Mouse (Mus musculus) brain, embryonic 14.5 days (tissue): ENCODE measurements around the gene Cd59a. TPM values are rescaled to one million over a fixed set of nuclear protein-coding genes. Genes with fewer than 3 reads are reported as not detected.
A peak's percentile ranks its signal among the peaks of the same experiment; 100 is the strongest.

ENCODE experiments used
- DNase-seq: peaks from one replicate; pipeline ENCODE4 v3.0.0-alpha.2; 2011; ENCODE audit warnings: low read depth
- CTCF ChIP-seq: fragments of 200-500 bp; IDR thresholded peaks from 2 replicates; pipeline ENCODE4 v1.5.1; 2012; ENCODE audit warnings: inconsistent platforms, mild to moderate bottlenecking, moderate library complexity, borderline replicate concordance; ENCODE audit not compliant: insufficient read depth, insufficient read length; ENCODE audit errors: extremely low read depth
- POLR2A ChIP-seq: fragments of 200-500 bp; IDR thresholded peaks from 2 replicates; pipeline ENCODE4 v1.6.1; 2012; ENCODE audit warnings: mild to moderate bottlenecking, inconsistent platforms, borderline replicate concordance; ENCODE audit not compliant: poor library complexity, insufficient read depth, insufficient read length, severe bottlenecking; ENCODE audit errors: extremely low read depth
- polyA plus RNA-seq: library from polyadenylated mRNA; depleted of rRNA; stranded (reverse); fragments of >200 nt; gene quantifications from 2 replicates; pipeline ENCODE4 v1.2.3, GENCODE M21; 2012

Gene Cd59a
- polyA plus RNA-seq, 1 experiment = 10.4 TPM

GRCm38 (mm10) chr2:104134150-104135056 is 38.8 kb downstream of the Cd59a start:
- peak; percentile 93 for DNase-seq
- TF ChIP-seq CTCF (peak; percentile 88), POLR2A (no peak)

DNA sequence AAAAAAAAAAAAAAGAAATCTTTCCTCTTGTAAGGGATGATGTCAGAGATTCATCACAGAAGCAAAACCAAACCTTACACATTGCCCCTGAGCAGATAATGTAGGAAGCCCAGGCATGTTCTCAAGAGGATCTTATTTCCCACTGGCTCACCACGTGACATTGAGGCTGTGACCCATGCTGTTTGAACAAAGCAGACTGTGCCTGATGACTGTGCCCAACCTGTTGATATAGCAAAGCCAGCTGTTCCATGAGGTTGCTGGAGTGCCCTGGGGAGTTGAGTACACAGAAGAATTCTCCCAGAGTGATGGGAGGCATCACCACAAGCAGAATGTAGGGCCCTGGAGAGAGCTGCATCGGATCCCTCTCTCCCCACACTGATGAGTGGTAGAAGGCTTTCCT is 40.3 kb downstream of the Cd59a start:
- DNase-seq = no peak
- TF ChIP-seq POLR2A = no peak
- no peak for TF ChIP-seq CTCF

- TF ChIP-seq CTCF = no peak
- no peak for TF ChIP-seq POLR2A
- no peak for DNase-seq
Measured at GRCm38 (mm10) chr2:104142140-104142539, 46.5 kb downstream of the Cd59a start.

DNA sequence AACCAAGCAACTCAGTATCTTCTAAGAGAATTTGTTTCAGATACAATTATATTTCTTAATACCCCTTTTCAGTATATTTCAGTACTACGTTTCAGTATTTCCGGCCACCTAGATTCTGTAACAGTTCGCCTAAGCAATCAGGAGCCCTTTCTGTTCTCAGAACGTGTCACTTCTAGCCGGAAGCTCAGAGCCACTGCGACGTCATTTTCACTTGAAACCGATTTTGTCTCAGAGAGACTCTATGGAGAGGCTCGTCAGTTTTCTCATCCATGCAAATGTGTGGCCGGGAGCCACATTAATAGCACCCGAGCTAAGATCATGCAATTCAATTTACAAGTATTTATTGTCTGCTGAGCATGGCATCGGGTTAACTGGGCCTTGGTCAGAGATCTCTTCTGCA is 48.4 kb downstream of the Cd59a start:
- TF ChIP-seq POLR2A (no peak), CTCF (no peak)
- no peak for DNase-seq

- TF ChIP-seq POLR2A (no peak), CTCF (no peak)
Measured at GRCm38 (mm10) chr2:104145983-104146382, 50.4 kb downstream of the Cd59a start.

GRCm38 (mm10) chr2:104147910-104148561 is 52.4 kb downstream of the Cd59a start:
- DNase-seq = no peak
- TF ChIP-seq CTCF (no peak), POLR2A (no peak)

More at GRCm38 (mm10) chr2:104145983-104146382, 50.4 kb downstream of the Cd59a start:
- DNase-seq = no peak

DNA sequence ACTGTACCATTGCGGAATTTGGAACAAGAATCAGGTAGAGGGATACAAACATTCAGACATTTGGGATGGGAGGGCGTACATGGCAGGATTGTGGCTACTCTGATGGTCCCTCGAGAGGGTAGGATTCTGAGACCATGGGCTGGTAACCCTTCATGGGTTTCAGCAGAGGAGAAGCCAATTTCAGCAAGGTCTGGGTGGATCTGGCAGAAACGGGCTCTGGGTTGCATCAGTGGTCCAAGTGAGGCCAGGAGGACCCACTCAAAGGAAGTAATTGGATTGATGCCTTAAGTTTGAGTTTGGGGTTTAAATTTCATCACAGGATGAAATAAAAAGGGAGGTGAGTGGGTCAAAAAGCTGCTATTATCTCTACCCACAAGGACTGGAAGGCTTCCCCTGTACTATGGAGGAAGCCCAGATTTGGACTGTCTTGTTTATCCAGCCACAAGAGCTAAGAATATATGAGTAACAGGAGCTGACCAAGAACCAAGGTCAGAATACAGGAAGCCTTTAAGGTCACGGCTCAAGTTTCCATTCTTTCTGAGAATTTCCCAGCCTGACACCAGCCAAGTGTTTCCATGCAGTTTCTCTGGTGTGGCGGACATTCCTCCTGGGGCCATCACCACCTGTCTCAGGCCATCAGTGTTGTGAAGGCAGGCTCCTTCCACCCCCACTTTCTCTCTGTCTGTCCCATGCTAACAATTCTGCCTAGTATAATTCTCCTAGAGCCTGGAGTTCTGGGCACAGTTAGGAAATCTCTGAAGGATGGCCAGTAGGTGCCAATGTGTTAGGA is 55.2 kb downstream of the Cd59a start:
- no peak for DNase-seq
- TF ChIP-seq POLR2A = no peak
- no peak for TF ChIP-seq CTCF

- TF ChIP-seq CTCF (no peak), POLR2A (no peak)
- no peak for DNase-seq
Measured at GRCm38 (mm10) chr2:104153345-104153744, 57.7 kb downstream of the Cd59a start.

DNA sequence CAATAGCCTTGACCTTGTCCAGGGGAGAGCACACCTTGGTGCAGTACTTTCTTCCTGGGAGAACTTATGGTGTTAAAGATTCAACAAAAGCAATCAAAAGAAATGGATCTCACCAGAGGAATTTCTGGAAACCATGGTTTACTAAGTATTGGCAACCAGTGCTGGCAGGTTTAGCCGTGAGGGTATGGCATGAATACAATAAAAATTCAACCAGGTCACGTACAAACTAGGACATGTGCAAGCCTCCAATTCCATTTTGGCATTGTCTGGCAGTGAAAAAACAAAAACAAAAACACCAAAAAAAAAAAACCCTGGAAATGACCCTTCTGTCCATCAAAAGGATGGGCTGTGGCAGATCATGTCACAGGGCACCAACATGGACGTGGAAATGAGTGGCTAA is 58.3 kb downstream of the Cd59a start:
- DNase-seq = no peak
- TF ChIP-seq POLR2A (no peak), CTCF (no peak)

- TF ChIP-seq POLR2A (no peak), CTCF (no peak)
- no peak for DNase-seq
Measured at GRCm38 (mm10) chr2:104157831-104158230, 62.2 kb downstream of the Cd59a start.

GRCm38 (mm10) chr2:104163418-104163817 is 67.8 kb downstream of the Cd59a start:
- no peak for DNase-seq
- no peak for TF ChIP-seq POLR2A
- TF ChIP-seq CTCF = no peak
